Mouse (Mus musculus) MEL (cell line): ENCODE measurements at regions not wholly inside any gene's neighbourhood (a gene's known extent, or its start where the extent isn't known, plus 50 kb on each side); places are given as distances from the start of the nearest gene placed in this dataset.

ENCODE experiments used
- DNase-seq: peaks from one replicate; pipeline ENCODE4 v3.0.0; 2011; ENCODE audit warnings: low read depth, low spot score
- H3K27ac ChIP-seq: 2 replicates; pipeline ENCODE4 v1.5.1; 2012; ENCODE audit warnings: low read depth, mild to moderate bottlenecking, control low read depth, low read length, moderate library complexity; ENCODE audit not compliant: control insufficient read depth
- H3K27me3 ChIP-seq, 2 experiments: fragments of 150-350 bp in 1 of 2; sonication (generic) in 1 of 2; 2 replicates each; pipeline ENCODE4 v1.6.1; 2012; ENCODE audit warnings: low read length in 2 of 2, mild to moderate bottlenecking in 2 of 2, improper control_type of control experiment in 1 of 2, moderate library complexity in 1 of 2; ENCODE audit not compliant: insufficient read depth in 2 of 2, control insufficient read depth in 1 of 2
- H3K36me3 ChIP-seq, 2 experiments: 2 replicates each; pipeline ENCODE4 v1.6.1; 2012 to 2014; ENCODE audit warnings: low read length in 2 of 2, improper control_type of control experiment in 1 of 2, inconsistent platforms in 1 of 2, mild to moderate bottlenecking in 1 of 2; ENCODE audit not compliant: insufficient read depth in 2 of 2, control insufficient read depth in 1 of 2
- H3K4me1 ChIP-seq, 2 experiments: fragments of 150-350 bp in 1 of 2; sonication (generic) in 1 of 2; 2 replicates each; pipeline ENCODE4 v1.6.1; 2012; ENCODE audit warnings: low read length in 2 of 2, improper control_type of control experiment in 1 of 2, mild to moderate bottlenecking in 1 of 2; ENCODE audit not compliant: insufficient read depth in 2 of 2, control insufficient read depth in 1 of 2
- H3K4me3 ChIP-seq, 2 experiments: fragments of 150-350 bp in 1 of 2; sonication (generic) in 1 of 2; 2 replicates each; pipeline ENCODE4 v1.5.1; 2012; ENCODE audit warnings: low read depth in 2 of 2, low read length in 2 of 2, mild to moderate bottlenecking in 2 of 2, moderate library complexity in 2 of 2, control low read depth in 1 of 2, improper control_type of control experiment in 1 of 2; ENCODE audit not compliant: control insufficient read depth in 1 of 2, insufficient read depth in 1 of 2
- H3K79me2 ChIP-seq: 2 replicates; pipeline ENCODE4 v1.6.1; 2012; ENCODE audit warnings: mild to moderate bottlenecking, low read length, moderate library complexity; ENCODE audit not compliant: control insufficient read depth, poor library complexity, insufficient read depth
- H3K9ac ChIP-seq: 2 replicates; pipeline ENCODE4 v1.6.1; 2012; ENCODE audit warnings: low read depth, mild to moderate bottlenecking, control low read depth, low read length, moderate library complexity; ENCODE audit not compliant: control insufficient read depth, poor library complexity, severe bottlenecking
- H3K9me3 ChIP-seq: fragments of 150-350 bp; sonication (generic); replicated peaks from 2 replicates; pipeline ENCODE4 v1.6.1; 2012; ENCODE audit warnings: mild to moderate bottlenecking, low read length, improper control_type of control experiment, moderate library complexity; ENCODE audit not compliant: insufficient read depth
- CTCF ChIP-seq, 3 experiments: IDR thresholded peaks in 2 of 3; conservative IDR thresholded peaks in 1 of 3; 2 replicates each; pipeline ENCODE4 v1.5.1; 2011 to 2012; ENCODE audit warnings: low read length in 3 of 3, low read depth in 2 of 3, mild to moderate bottlenecking in 2 of 3, improper control_type of control experiment in 1 of 3, inconsistent platforms in 1 of 3, mixed read lengths in 1 of 3, moderate library complexity in 1 of 3; ENCODE audit not compliant: control insufficient read depth in 1 of 3, insufficient read depth in 1 of 3, poor library complexity in 1 of 3, severe bottlenecking in 1 of 3
- GABPA ChIP-seq: IDR thresholded peaks from 2 replicates; pipeline ENCODE4 v1.6.1; 2012; ENCODE audit warnings: low read depth, mild to moderate bottlenecking, inconsistent platforms, low read length, improper control_type of control experiment, moderate library complexity
- HCFC1 ChIP-seq: IDR thresholded peaks from 2 replicates; pipeline ENCODE4 v1.6.1; 2012; ENCODE audit warnings: low read depth, mild to moderate bottlenecking, inconsistent platforms, low read length, improper control_type of control experiment, moderate library complexity
- MAFK ChIP-seq: IDR thresholded peaks from 2 replicates; pipeline ENCODE4 v1.6.1; 2011; ENCODE audit warnings: low read depth, mild to moderate bottlenecking, low read length, improper control_type of control experiment, borderline replicate concordance
- MAX ChIP-seq: IDR thresholded peaks from 2 replicates; pipeline ENCODE4 v1.6.1; 2011; ENCODE audit warnings: low read length, improper control_type of control experiment
- MXI1 ChIP-seq: IDR thresholded peaks from 2 replicates; pipeline ENCODE4 v1.6.1; 2011; ENCODE audit warnings: mild to moderate bottlenecking, low read depth, low read length, improper control_type of control experiment
- MYB ChIP-seq: IDR thresholded peaks from 2 replicates; pipeline ENCODE4 v1.6.1; 2011; ENCODE audit warnings: mild to moderate bottlenecking, low read depth, low read length, improper control_type of control experiment
- MYC ChIP-seq: IDR thresholded peaks from 2 replicates; pipeline ENCODE4 v1.6.1; 2011; ENCODE audit warnings: low read depth, mild to moderate bottlenecking, low read length, improper control_type of control experiment, moderate library complexity
- NRF1 ChIP-seq: IDR thresholded peaks from 2 replicates; pipeline ENCODE4 v1.6.1; 2014; ENCODE audit warnings: low read depth, mild to moderate bottlenecking, inconsistent platforms, low read length, improper control_type of control experiment, moderate library complexity; ENCODE audit not compliant: poor library complexity, insufficient read depth, severe bottlenecking
- RAD21 ChIP-seq: IDR thresholded peaks from 2 replicates; pipeline ENCODE4 v1.6.1; 2011; ENCODE audit warnings: mild to moderate bottlenecking, low read depth, low read length, improper control_type of control experiment
- SMC3 ChIP-seq: IDR thresholded peaks from 2 replicates; pipeline ENCODE4 v1.6.1; 2011; ENCODE audit warnings: low read depth, low read length, improper control_type of control experiment
- TCF12 ChIP-seq: IDR thresholded peaks from 2 replicates; pipeline ENCODE4 v1.6.1; 2014; ENCODE audit warnings: low read depth, mild to moderate bottlenecking, inconsistent platforms, low read length, improper control_type of control experiment, moderate library complexity
- ZC3H11A ChIP-seq: IDR thresholded peaks from 2 replicates; pipeline ENCODE4 v1.6.1; 2012; ENCODE audit warnings: low read depth, mild to moderate bottlenecking, inconsistent platforms, low read length, improper control_type of control experiment
- ZMIZ1 ChIP-seq: IDR thresholded peaks from 2 replicates; pipeline ENCODE4 v1.6.1; 2012; ENCODE audit warnings: low read depth, mild to moderate bottlenecking, inconsistent platforms, low read length, improper control_type of control experiment, moderate library complexity
- ZNF384 ChIP-seq: IDR thresholded peaks from 2 replicates; pipeline ENCODE4 v1.6.1; 2012; ENCODE audit warnings: low read depth, mild to moderate bottlenecking, inconsistent platforms, low read length, improper control_type of control experiment

DNA sequence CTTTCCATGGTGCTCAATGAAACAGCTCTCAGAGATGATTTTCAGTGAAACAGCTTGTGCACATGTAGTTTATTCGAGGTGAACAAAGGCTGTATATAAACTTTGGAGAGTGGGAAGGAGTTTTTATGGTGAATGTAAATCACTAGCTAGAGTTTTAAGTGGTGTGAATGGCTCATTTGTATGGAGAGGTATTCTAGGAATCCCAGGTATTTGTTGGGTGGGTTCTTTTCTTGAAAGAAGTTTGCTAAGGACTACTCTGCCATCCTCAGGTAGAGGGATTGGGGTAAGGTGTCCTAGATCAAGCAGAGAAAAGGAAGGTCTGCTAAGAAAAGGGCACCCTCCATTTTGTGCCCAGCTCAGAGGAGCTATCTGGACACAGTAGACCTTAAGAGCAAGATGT is 121.9 kb downstream of the Wdr20rt start:
- no peaks in the 10 kb centered on the region; a peak in 1 of 4 replicates for H3K4me1 ChIP-seq
- no peak overlapping the region for H3K27ac ChIP-seq
- H3K9me3 ChIP-seq = no peaks in the 10 kb centered on the region
- no peaks in the 10 kb centered on the region for H3K27me3 ChIP-seq
- H3K9ac ChIP-seq = no peak overlapping the region
- no peaks in the 10 kb centered on the region for H3K79me2 ChIP-seq
- H3K36me3 ChIP-seq = no peaks in the 10 kb centered on the region; a peak in 1 of 4 replicates
- DNase-seq = no peak
- H3K4me3 ChIP-seq = no peak overlapping the region
- no peak for TF ChIP-seq MAX
- no peak for TF ChIP-seq ZMIZ1
- no peak for TF ChIP-seq MYB

DNA sequence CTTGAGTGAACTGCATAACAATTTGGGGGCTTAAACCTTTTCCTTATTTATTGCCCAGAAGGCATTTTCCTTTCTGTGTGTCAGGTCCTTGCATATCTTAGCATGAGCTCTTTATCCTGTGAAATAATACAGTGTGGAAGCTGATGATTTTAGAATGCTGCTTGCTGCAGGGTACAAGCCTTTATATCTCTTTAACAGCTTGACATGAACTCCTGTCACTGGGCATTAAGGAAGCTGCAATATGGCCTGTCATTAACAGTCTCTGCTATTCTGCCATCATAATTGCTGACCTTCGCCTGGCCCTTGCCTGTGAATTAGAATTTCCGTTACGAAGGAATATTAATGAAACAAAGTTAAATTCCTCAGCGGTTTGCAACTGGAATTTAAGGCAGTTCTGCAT is 124.2 kb downstream of the Wdr20rt start:
- no peak overlapping the region for H3K9ac ChIP-seq
- no peaks in the 10 kb centered on the region; a peak in 1 of 4 replicates for H3K36me3 ChIP-seq
- no peaks in the 10 kb centered on the region for H3K79me2 ChIP-seq
- no peaks in the 10 kb centered on the region for H3K9me3 ChIP-seq
- TF ChIP-seq MXI1 (no peak), RAD21 (no peak), MAFK (no peak), NRF1 (no peak), TCF12 (no peak)
- TF ChIP-seq, all 39 proteins: peak for 0
- DNase-seq = no peak
- H3K27me3 ChIP-seq = no peaks in the 10 kb centered on the region
- H3K4me3 ChIP-seq = no peak overlapping the region
- H3K27ac ChIP-seq = no peak overlapping the region
- no peaks in the 10 kb centered on the region; a peak in 1 of 4 replicates for H3K4me1 ChIP-seq

DNA sequence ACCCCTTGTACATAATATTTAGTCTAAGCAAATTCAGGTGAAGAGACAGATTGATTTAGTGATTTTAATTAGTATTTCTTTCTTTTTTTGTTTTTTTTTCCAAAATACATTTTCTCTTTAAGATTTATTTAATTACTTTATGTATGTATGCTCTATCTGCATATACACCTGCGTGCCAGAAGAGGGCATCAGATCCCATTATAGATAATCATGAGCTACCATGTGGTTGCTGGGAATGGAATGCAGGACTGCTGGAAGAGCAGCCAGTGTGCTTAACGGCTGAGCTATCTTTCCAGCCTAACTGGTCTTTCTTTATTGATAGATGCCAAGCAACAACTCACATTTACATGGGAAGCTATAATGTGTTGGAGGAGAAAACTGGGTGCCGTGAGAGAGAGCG is 138.9 kb downstream of the Wdr20rt start:
- TF ChIP-seq HCFC1 (no peak), MYC (peak; percentile 75), ZC3H11A (peak; percentile 28), CTCF (IDR thresholded peaks at IDR 0.05 in 2 of 3, conservative IDR thresholded peaks at IDR 0.05 in 1 of 3; ENCODE audit: control insufficient read depth in 1 of 3, insufficient read depth in 1 of 3, low read depth in 2 of 3, low read length in 3 of 3, poor library complexity in 1 of 3, severe bottlenecking in 1 of 3) (peak; percentile 8 to 42 (median 21); a peak in 3 of 6 replicates), SMC3 (peak; percentile 49), RAD21 (peak; percentile 54), GABPA (no peak), ZNF384 (no peak)
- TF ChIP-seq, all 39 proteins: peak for 5
- H3K79me2 ChIP-seq = no peaks in the 10 kb centered on the region

More for the DNA sequence above, 138.9 kb downstream of the Wdr20rt start:
- Histone ChIP-seq H3K9ac (no peak overlapping the region), H3K36me3 (peaks cover 0 to 16% of the 10 kb centered on the region in 2 experiments; a peak in 2 of 4 replicates), H3K4me3 (no peak overlapping the region), H3K27ac (no peak overlapping the region), H3K27me3 (no peaks in the 10 kb centered on the region), H3K9me3 (no peaks in the 10 kb centered on the region), H3K4me1 (peaks cover 5 to 15% of the 10 kb centered on the region in 2 experiments; a peak in 3 of 4 replicates)
- peak; percentile 21 for DNase-seq
